Mouse (Mus musculus): ENCODE data around the gene Angptl2. TPM values are rescaled to one million over a fixed set of nuclear protein-coding genes. Genes with fewer than 3 reads are reported as not detected.
A peak's percentile ranks its signal among the peaks of the same experiment; 100 is the strongest.

The Angptl2 gene
- polyA plus RNA-seq (2015; fragmentation: Nextera tagmentation; extraction: Ambion mirVana) = 16.9 and 17.9 TPM in 2 replicates

GRCm38 (mm10) chr2:33215700-33216509 lies at the start of gene Angptl2:
Angptl2 (plus strand) TSS chr2:33216069.
- Histone ChIP-seq H3K27ac (peak within 1 kb of the TSS; percentile 88), H3K9ac (peak within 1 kb of the TSS; percentile 77), H3K36me3 (no peaks in the 10 kb centered on the region), H3K4me1 (replicated peaks) (peaks cover 62% of the 10 kb centered on the region), H3K27me3 (no peaks in the 10 kb centered on the region), H3K9me3 (no peaks in the 10 kb centered on the region), H3K4me3 (peak within 1 kb of the TSS; percentile 41), H3K4me2 (peak within 1 kb of the TSS; percentile 65)
- ATAC-seq (ENCODE audit: low FRiP score) = peak; percentile 90
- under 1% methylated on average over 22 of the region's 22 CpGs for WGBS

- WGBS = 95% methylated on average over 3 of the region's 3 CpGs
- no peak for ATAC-seq (ENCODE audit: low FRiP score)
- peaks cover 31% of the 10 kb centered on the region for H3K4me1 ChIP-seq (replicated peaks)
Observed at GRCm38 (mm10) chr2:33167060-33167459, 48.8 kb upstream of the Angptl2 start.

GRCm38 (mm10) chr2:33169445-33169844 lies 46.4 kb upstream of the Angptl2 start:
- H3K27me3 ChIP-seq = no peaks in the 10 kb centered on the region
- no peak overlapping the region for H3K9ac ChIP-seq

More at GRCm38 (mm10) chr2:33167060-33167459, 48.8 kb upstream of the Angptl2 start:
- Histone ChIP-seq H3K9ac (no peak overlapping the region), H3K9me3 (no peaks in the 10 kb centered on the region), H3K4me3 (no peak overlapping the region), H3K4me2 (no peak overlapping the region), H3K27me3 (no peaks in the 10 kb centered on the region), H3K27ac (no peak overlapping the region), H3K36me3 (peaks cover 67% of the 10 kb centered on the region)

GRCm38 (mm10) chr2:33170777-33171565 lies 44.9 kb upstream of the Angptl2 start:
- H3K4me1 ChIP-seq (replicated peaks) = peaks cover 22% of the 10 kb centered on the region; the same call in 1 of the 2 replicates
- peaks cover 79% of the 10 kb centered on the region for H3K36me3 ChIP-seq
- H3K9ac ChIP-seq = no peak overlapping the region
- no peaks in the 10 kb centered on the region for H3K9me3 ChIP-seq
- ATAC-seq (ENCODE audit: low FRiP score) = no peak
- no peaks in the 10 kb centered on the region for H3K27me3 ChIP-seq
- no peak overlapping the region for H3K4me2 ChIP-seq
- no peak overlapping the region for H3K4me3 ChIP-seq
- peak overlapping the region; percentile 62; the same call in 1 of the 2 replicates for H3K27ac ChIP-seq
- WGBS = 49% methylated on average over 10 of the region's 10 CpGs

More at GRCm38 (mm10) chr2:33169445-33169844, 46.4 kb upstream of the Angptl2 start:
- Histone ChIP-seq H3K4me1 (replicated peaks) (peaks cover 36% of the 10 kb centered on the region), H3K9me3 (no peaks in the 10 kb centered on the region), H3K4me3 (no peak overlapping the region), H3K36me3 (peaks cover 79% of the 10 kb centered on the region), H3K27ac (no peak overlapping the region), H3K4me2 (no peak overlapping the region)
- WGBS = 80% methylated on average over 6 of the region's 6 CpGs
- ATAC-seq (ENCODE audit: low FRiP score) = no peak

- Histone ChIP-seq H3K36me3 (peaks cover 58% of the 10 kb centered on the region), H3K9ac (no peak overlapping the region), H3K27me3 (no peaks in the 10 kb centered on the region), H3K4me3 (no peak overlapping the region), H3K4me2 (no peak overlapping the region), H3K9me3 (no peaks in the 10 kb centered on the region), H3K4me1 (replicated peaks) (peaks cover 34% of the 10 kb centered on the region), H3K27ac (no peak overlapping the region)
- 81% methylated on average over 10 of the region's 10 CpGs for WGBS
- ATAC-seq (ENCODE audit: low FRiP score) = no peak
Observed at GRCm38 (mm10) chr2:33173126-33173525, 42.7 kb upstream of the Angptl2 start.

- WGBS = 73% methylated on average over 7 of the region's 7 CpGs
- ATAC-seq (ENCODE audit: low FRiP score) = no peak
- Histone ChIP-seq H3K4me3 (no peak overlapping the region), H3K36me3 (peaks cover 52% of the 10 kb centered on the region), H3K4me2 (no peak overlapping the region), H3K27me3 (no peaks in the 10 kb centered on the region), H3K4me1 (replicated peaks) (peaks cover 40% of the 10 kb centered on the region), H3K27ac (no peak overlapping the region), H3K9ac (no peak overlapping the region), H3K9me3 (no peaks in the 10 kb centered on the region)
Observed at GRCm38 (mm10) chr2:33173686-33174085, 42.2 kb upstream of the Angptl2 start.

- no peak for ATAC-seq (ENCODE audit: low FRiP score)
- H3K27ac ChIP-seq = no peak overlapping the region
- WGBS = 50% methylated on average over 7 of the region's 7 CpGs
- H3K9ac ChIP-seq = no peak overlapping the region
- H3K4me3 ChIP-seq = no peak overlapping the region
- no peaks in the 10 kb centered on the region for H3K9me3 ChIP-seq
- peaks cover 52% of the 10 kb centered on the region for H3K4me1 ChIP-seq (replicated peaks)
- no peak overlapping the region for H3K4me2 ChIP-seq
- H3K36me3 ChIP-seq = peaks cover 28% of the 10 kb centered on the region
- H3K27me3 ChIP-seq = no peaks in the 10 kb centered on the region
Observed at GRCm38 (mm10) chr2:33176516-33176915, 39.4 kb upstream of the Angptl2 start.

- Histone ChIP-seq H3K9ac (no peak overlapping the region), H3K4me1 (replicated peaks) (peaks cover 48% of the 10 kb centered on the region), H3K27me3 (no peaks in the 10 kb centered on the region), H3K9me3 (no peaks in the 10 kb centered on the region), H3K4me3 (no peak overlapping the region), H3K27ac (no peak overlapping the region), H3K36me3 (peaks cover 24% of the 10 kb centered on the region), H3K4me2 (no peak overlapping the region)
- 62% methylated on average over 2 of the region's 2 CpGs for WGBS
- ATAC-seq (ENCODE audit: low FRiP score) = no peak
Observed at GRCm38 (mm10) chr2:33176921-33177320, 38.9 kb upstream of the Angptl2 start.

- ATAC-seq (ENCODE audit: low FRiP score) = no peak
- Histone ChIP-seq H3K4me1 (replicated peaks) (peaks cover 47% of the 10 kb centered on the region), H3K9ac (no peak overlapping the region), H3K36me3 (peaks cover 16% of the 10 kb centered on the region), H3K4me3 (no peak overlapping the region), H3K4me2 (no peak overlapping the region), H3K27ac (no peak overlapping the region), H3K27me3 (no peaks in the 10 kb centered on the region), H3K9me3 (no peaks in the 10 kb centered on the region)
- WGBS = 84% methylated on average over 12 of the region's 12 CpGs
Observed at GRCm38 (mm10) chr2:33177443-33178242, 38.2 kb upstream of the Angptl2 start.

GRCm38 (mm10) chr2:33178243-33178932 lies 37.5 kb upstream of the Angptl2 start:
- peak; percentile 73 for ATAC-seq (ENCODE audit: low FRiP score)
- 57% methylated on average over 11 of the region's 11 CpGs for WGBS
- Histone ChIP-seq H3K9ac (peak overlapping the region; percentile 21; the same call in 1 of the 2 replicates), H3K27ac (peak overlapping the region; percentile 72), H3K4me1 (replicated peaks) (peaks cover 43% of the 10 kb centered on the region), H3K36me3 (peaks cover 9% of the 10 kb centered on the region), H3K4me2 (no peak overlapping the region), H3K27me3 (no peaks in the 10 kb centered on the region), H3K4me3 (no peak overlapping the region), H3K9me3 (no peaks in the 10 kb centered on the region)

- H3K4me2 ChIP-seq = no peak overlapping the region
- peaks cover 42% of the 10 kb centered on the region for H3K4me1 ChIP-seq (replicated peaks)
- peak overlapping the region; percentile 21; the same call in 1 of the 2 replicates for H3K9ac ChIP-seq
- H3K27ac ChIP-seq = peak overlapping the region; percentile 72
- no peaks in the 10 kb centered on the region for H3K9me3 ChIP-seq
- no peaks in the 10 kb centered on the region for H3K27me3 ChIP-seq
- no peaks in the 10 kb centered on the region for H3K36me3 ChIP-seq
- H3K4me3 ChIP-seq = no peak overlapping the region
- peak; percentile 33; the same call in 1 of the 2 replicates for ATAC-seq (ENCODE audit: low FRiP score)
- WGBS = 50% methylated on average over 14 of the region's 14 CpGs
Observed at GRCm38 (mm10) chr2:33179171-33179929, 36.5 kb upstream of the Angptl2 start.
